ENCODE assay signal across 10 mouse cellular contexts in genomic region chr9:27289543-27290308, GRCm38 (mm10). TPM values are rescaled to one million over a fixed set of nuclear protein-coding genes. Genes with fewer than 3 reads are reported as not detected.
A peak's percentile ranks its signal among the peaks of the same experiment; 100 is the strongest.
DNase-seq lines count a peak whose midpoint lies in the region; ATAC-seq and TF ChIP-seq lines count a peak whose summit lies in the region.
"Had no signal": no experiment of that assay in that cellular context is flagged by ENCODE, and none has a peak within 500 bp of the region (broad histone marks: within the 10 kb centered on the region; RNA-seq: fewer than 3 reads in every experiment).

No protein-coding gene starts in this region.

- H3K9ac ChIP-seq in forebrain, embryonic 12.5 days: no peak overlapping the region
- H3K9ac ChIP-seq in hindbrain, embryonic 12.5 days: no peak overlapping the region
- H3K9ac ChIP-seq in midbrain, postnatal 0 days (replicated peaks; ENCODE audit: low read length, poor library complexity, severe bottlenecking): no peak overlapping the region

- no peak for TF ChIP-seq CTCF in midbrain, postnatal 0 days (IDR thresholded peaks at IDR 0.05)
- no peak for TF ChIP-seq CTCF in kidney, adult 2 months (conservative IDR thresholded peaks at IDR 0.05; ENCODE audit: insufficient read depth, insufficient read length, low read depth, low read length)

- H3K27ac ChIP-seq in forebrain, embryonic 12.5 days: peak overlapping the region; percentile 65
- H3K27ac ChIP-seq in hindbrain, embryonic 12.5 days: 0 out of 2 replicates have a peak overlapping the region, but pooled peaks have one; percentile 71
- no peak overlapping the region for H3K27ac ChIP-seq in midbrain, postnatal 0 days (ENCODE audit: low read depth, low read length)
- no peak overlapping the region for H3K27ac ChIP-seq in kidney, adult 2 months (ENCODE audit: insufficient read depth, low read depth, low read length)

- 0 out of 2 replicates have a peak overlapping the region, but pooled peaks have one; percentile 4 for H3K4me2 ChIP-seq in forebrain, embryonic 12.5 days
- peak overlapping the region; percentile 26; the same call in 1 of the 2 replicates for H3K4me2 ChIP-seq in hindbrain, embryonic 12.5 days (replicated peaks)
- H3K4me2 ChIP-seq in midbrain, postnatal 0 days (ENCODE audit: low read depth, low read length, poor library complexity, severe bottlenecking): no peak overlapping the region

- no peaks in the 10 kb centered on the region for H3K36me3 ChIP-seq in forebrain, embryonic 12.5 days (replicated peaks)
- H3K36me3 ChIP-seq in hindbrain, embryonic 12.5 days: no peaks in the 10 kb centered on the region
- no peaks in the 10 kb centered on the region for H3K36me3 ChIP-seq in midbrain, postnatal 0 days (ENCODE audit: insufficient read depth, low read length)
- no peaks in the 10 kb centered on the region for H3K36me3 ChIP-seq in kidney, adult 2 months (ENCODE audit: control insufficient read depth, insufficient read depth, low read length)

- peak; percentile 41; the same call in 1 of the 2 replicates for ATAC-seq in forebrain, embryonic 12.5 days (ENCODE audit: low FRiP score)
- ATAC-seq in hindbrain, embryonic 12.5 days (ENCODE audit: low FRiP score): peak; percentile 75
- peak; percentile 48 for ATAC-seq in midbrain, postnatal 0 days (ENCODE audit: low FRiP score)
- ATAC-seq in frontal cortex, adult (ENCODE audit: low TSS enrichment): no peak

- TF ChIP-seq POLR2A in kidney, adult 2 months (IDR thresholded peaks at IDR 0.05; ENCODE audit: low read depth, low read length): no peak

- peak; percentile 6 for DNase-seq in kidney, postnatal 14 days
- no peak for DNase-seq in kidney, postnatal 10 days
- DNase-seq in midbrain, postnatal 0 days (ENCODE audit: low spot score): peak; percentile 71
- DNase-seq in kidney, adult 2 months: no peak
- DNase-seq in layer of hippocampus, adult 9-10 months (ENCODE audit: low spot score): no peak
- DNase-seq: adrenal gland, adult 8-10 months had no signal

- H3K4me1 ChIP-seq in forebrain, embryonic 12.5 days: peaks cover 35% of the 10 kb centered on the region
- peaks cover 31% of the 10 kb centered on the region for H3K4me1 ChIP-seq in hindbrain, embryonic 12.5 days
- no peaks in the 10 kb centered on the region for H3K4me1 ChIP-seq in midbrain, postnatal 0 days (ENCODE audit: insufficient read depth, low read length)
- no peaks in the 10 kb centered on the region for H3K4me1 ChIP-seq in kidney, adult 2 months (ENCODE audit: control insufficient read depth, insufficient read depth, low read length)
- H3K4me1 ChIP-seq: megakaryocyte, embryonic 14.5 days had no signal

- 44% methylated on average over 7 of the region's 7 CpGs for WGBS in forebrain, embryonic 12.5 days
- 26% methylated on average over 7 of the region's 7 CpGs for WGBS in hindbrain, embryonic 12.5 days
- WGBS in midbrain, postnatal 0 days: 27% methylated on average over 6 of the region's 7 CpGs
- WGBS in kidney, adult 2 months: 34% methylated on average over 7 of the region's 7 CpGs

- no peaks in the 10 kb centered on the region for H3K9me3 ChIP-seq in forebrain, embryonic 12.5 days
- H3K9me3 ChIP-seq in hindbrain, embryonic 12.5 days (replicated peaks): no peaks in the 10 kb centered on the region
- no peaks in the 10 kb centered on the region for H3K9me3 ChIP-seq in midbrain, postnatal 0 days (ENCODE audit: low read length)
- H3K9me3 ChIP-seq: megakaryocyte, embryonic 14.5 days had no signal

- no peak overlapping the region for H3K4me3 ChIP-seq in forebrain, embryonic 12.5 days (replicated peaks)
- H3K4me3 ChIP-seq in hindbrain, embryonic 12.5 days: no peak overlapping the region
- no peak overlapping the region for H3K4me3 ChIP-seq in midbrain, postnatal 0 days (ENCODE audit: low read depth, low read length)
- H3K4me3 ChIP-seq in kidney, adult 2 months (ENCODE audit: insufficient read depth, low read depth, low read length): no peak overlapping the region
- H3K4me3 ChIP-seq: megakaryocyte, embryonic 14.5 days had no signal

- peaks cover 45% of the 10 kb centered on the region for H3K27me3 ChIP-seq in forebrain, embryonic 12.5 days
- H3K27me3 ChIP-seq in hindbrain, embryonic 12.5 days: peaks cover 29% of the 10 kb centered on the region
- H3K27me3 ChIP-seq in midbrain, postnatal 0 days (ENCODE audit: insufficient read depth, low read length): peaks cover 10% of the 10 kb centered on the region; the same call in 1 of the 2 replicates
- no peaks in the 10 kb centered on the region for H3K27me3 ChIP-seq in kidney, adult 2 months (replicated peaks; ENCODE audit: control insufficient read depth, insufficient read depth, low read length)

RNA-seq across cellular contexts. Expression of gene Igsf9b, which starts 9.3 kb away (rescaled TPM):
- polyA plus RNA-seq in forebrain, embryonic 12.5 days (2016; fragmentation: Nextera tagmentation; extraction: Ambion mirVana): 9.9 and 10.2 TPM in 2 replicates
- polyA plus RNA-seq in hindbrain, embryonic 12.5 days (2016; fragmentation: Nextera tagmentation; extraction: Ambion mirVana): 10.3 and 11.6 TPM in 2 replicates
- total RNA-seq in midbrain, postnatal 0 days (2014; rRNA removed): 64.8 and 83.3 TPM in 2 replicates
- polyA plus RNA-seq in midbrain, postnatal 0 days (2015; fragmentation: Nextera tagmentation; extraction: Ambion mirVana): 17.4 and 19.3 TPM in 2 replicates
- polyA plus RNA-seq in kidney, adult 2 months (2012; rRNA removed): 0.52 and 0.68 TPM in 2 replicates

Comparison
In these comparisons a context has a peak if more than half of its experiments do, and no peak if none do; other contexts are left out.
1. DNase-seq: peak in kidney, postnatal 14 days (single experiment) and midbrain, postnatal 0 days (single experiment); none in kidney, postnatal 10 days (single experiment), kidney, adult 2 months (single experiment) and layer of hippocampus, adult 9-10 months (single experiment).
2. H3K27ac ChIP-seq: peak in forebrain, embryonic 12.5 days (single experiment) and hindbrain, embryonic 12.5 days (single experiment); none in midbrain, postnatal 0 days (single experiment) and kidney, adult 2 months (single experiment).